Mouse (Mus musculus): ENCODE measurements around the gene Wasf2.

DNA sequence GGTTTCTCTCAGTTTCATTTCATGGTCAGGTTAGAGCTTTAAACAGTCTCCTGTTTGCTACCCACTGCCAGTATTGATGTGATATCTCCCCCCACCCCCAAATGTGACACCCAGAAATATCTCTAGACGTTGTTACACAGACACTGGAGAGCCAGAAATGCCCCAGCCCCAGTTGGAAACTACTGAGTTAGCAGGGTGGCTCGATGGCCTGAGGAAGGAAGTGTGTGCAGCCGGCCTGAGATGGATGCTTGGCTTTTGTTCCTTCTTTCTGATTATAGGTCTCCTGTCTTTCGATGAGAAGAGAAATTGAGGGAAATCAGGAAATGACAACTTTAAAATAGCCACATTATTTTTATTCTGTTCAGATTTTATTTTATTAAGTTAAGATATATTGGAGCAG lies 8.7 kb downstream of the Wasf2 start:
- TF ChIP-seq TAL1 (IDR thresholded peaks at IDR 0.05; ENCODE audit: low read length) (no peak), GATA1 (IDR thresholded peaks at IDR 0.05; ENCODE audit: low read length) (no peak)

Data from erythroblast, embryonic 14.5 days (primary cell).